Mouse (Mus musculus): Measurements from ENCODE around the gene Map2k6. TPM values are rescaled to one million over a fixed set of nuclear protein-coding genes. Genes with fewer than 3 reads are reported as not detected.
A peak's percentile ranks its signal among the peaks of the same experiment; 100 is the strongest.
"Not testable (repeated sequence)": the region's sequence is repeated elsewhere in the genome, so short reads cannot be mapped to it uniquely, and the experiment has no call there.

Map2k6 gene
- 0.63 and 0.77 TPM in 2 replicates for total RNA-seq (2015; ENCODE audit: low replicate concordance)
- total RNA-seq (2017; ENCODE audit: low replicate concordance) = 1.5 and 4.6 TPM in 2 replicates

- peak; percentile 82 for ATAC-seq (replicated peaks; ENCODE audit: low FRiP score, poor library complexity, severe bottlenecking)
Observed at GRCm38 (mm10) chr11:110398553-110399239, at the start of gene Map2k6. Gene Map2k6 (plus strand): TSS chr11:110399122.

GRCm38 (mm10) chr11:110354261-110354660 is 44.7 kb upstream of the Map2k6 start:
- no peak for ATAC-seq (replicated peaks; ENCODE audit: low FRiP score, poor library complexity, severe bottlenecking)

- not testable (repeated sequence) for ATAC-seq (replicated peaks; ENCODE audit: low FRiP score, poor library complexity, severe bottlenecking)
Observed at GRCm38 (mm10) chr11:110355131-110355530, 43.8 kb upstream of the Map2k6 start.

GRCm38 (mm10) chr11:110357756-110358551 is 41.0 kb upstream of the Map2k6 start:
- ATAC-seq (replicated peaks; ENCODE audit: low FRiP score, poor library complexity, severe bottlenecking) = no peak

GRCm38 (mm10) chr11:110365016-110365415 is 33.9 kb upstream of the Map2k6 start:
- ATAC-seq (replicated peaks; ENCODE audit: low FRiP score, poor library complexity, severe bottlenecking) = peak; percentile 70

GRCm38 (mm10) chr11:110366902-110367301 is 32.0 kb upstream of the Map2k6 start:
- no peak for ATAC-seq (replicated peaks; ENCODE audit: low FRiP score, poor library complexity, severe bottlenecking)

GRCm38 (mm10) chr11:110367638-110368037 is 31.3 kb upstream of the Map2k6 start:
- no peak for ATAC-seq (replicated peaks; ENCODE audit: low FRiP score, poor library complexity, severe bottlenecking)

- ATAC-seq (replicated peaks; ENCODE audit: low FRiP score, poor library complexity, severe bottlenecking) = no peak
Observed at GRCm38 (mm10) chr11:110369312-110370019, 29.5 kb upstream of the Map2k6 start.

GRCm38 (mm10) chr11:110371827-110372226 is 27.1 kb upstream of the Map2k6 start:
- no peak for ATAC-seq (replicated peaks; ENCODE audit: low FRiP score, poor library complexity, severe bottlenecking)

- no peak for ATAC-seq (replicated peaks; ENCODE audit: low FRiP score, poor library complexity, severe bottlenecking)
Observed at GRCm38 (mm10) chr11:110372266-110372954, 26.5 kb upstream of the Map2k6 start.

GRCm38 (mm10) chr11:110374036-110374435 is 24.9 kb upstream of the Map2k6 start:
- ATAC-seq (replicated peaks; ENCODE audit: low FRiP score, poor library complexity, severe bottlenecking) = no peak

- no peak for ATAC-seq (replicated peaks; ENCODE audit: low FRiP score, poor library complexity, severe bottlenecking)
Observed at GRCm38 (mm10) chr11:110379661-110380309, 19.1 kb upstream of the Map2k6 start.

- no peak for ATAC-seq (replicated peaks; ENCODE audit: low FRiP score, poor library complexity, severe bottlenecking)
Observed at GRCm38 (mm10) chr11:110380310-110380668, 18.6 kb upstream of the Map2k6 start.

GRCm38 (mm10) chr11:110385487-110385886 is 13.4 kb upstream of the Map2k6 start:
- no peak for ATAC-seq (replicated peaks; ENCODE audit: low FRiP score, poor library complexity, severe bottlenecking)

- ATAC-seq (replicated peaks; ENCODE audit: low FRiP score, poor library complexity, severe bottlenecking) = no peak
Observed at GRCm38 (mm10) chr11:110392763-110393162, 6.2 kb upstream of the Map2k6 start.

- no peak for ATAC-seq (replicated peaks; ENCODE audit: low FRiP score, poor library complexity, severe bottlenecking)
Observed at GRCm38 (mm10) chr11:110394788-110395452, 4.0 kb upstream of the Map2k6 start.

GRCm38 (mm10) chr11:110396085-110396484 is 2.8 kb upstream of the Map2k6 start:
- ATAC-seq (replicated peaks; ENCODE audit: low FRiP score, poor library complexity, severe bottlenecking) = no peak

GRCm38 (mm10) chr11:110399240-110400150 is 573 bp downstream of the Map2k6 start:
- ATAC-seq (replicated peaks; ENCODE audit: low FRiP score, poor library complexity, severe bottlenecking) = 0 out of 2 replicates have a peak, but pooled peaks have one; percentile 28
